Mouse (Mus musculus) urinary bladder, postnatal 14 days (tissue): ENCODE data around the gene Sapcd2.

Source experiments
- DNase-seq: peaks from one replicate; pipeline ENCODE4 v3.0.0; 2021; ENCODE audit warnings: low spot score

Gene Sapcd2

GRCm38 (mm10) chr2:25422587-25423410, 50.7 kb downstream of the Sapcd2 start, which contains the start of gene Fut7:
TSS of gene Fut7 (plus strand) at chr2:25423267.
- DNase-seq, result no peak

- no peak for DNase-seq
These were observed 51.5 kb downstream of the Sapcd2 start for GRCm38 (mm10) chr2:25423626-25424025.

GRCm38 (mm10) chr2:25425481-25425880, 53.4 kb downstream of the Sapcd2 start:
- DNase-seq, result no peak

- DNase-seq, result peak; percentile 73
These were observed 54.6 kb downstream of the Sapcd2 start for GRCm38 (mm10) chr2:25426721-25427191.

- DNase-seq, result no peak
These were observed 55.1 kb downstream of the Sapcd2 start for GRCm38 (mm10) chr2:25427256-25427655.
